8 mouse cellular contexts compared by ENCODE assay signal in genomic region chr12:103643336-103643735, GRCm38 (mm10). TPM values are rescaled to one million over a fixed set of nuclear protein-coding genes. Genes with fewer than 3 reads are reported as not detected.
A peak's percentile ranks its signal among the peaks of the same experiment; 100 is the strongest.
DNase-seq lines count a peak whose midpoint lies in the region; ATAC-seq lines count a peak whose summit lies in the region.
"Had no signal": no experiment of that assay in that cellular context is flagged by ENCODE, and none has a peak within 500 bp of the region (broad histone marks: within the 10 kb centered on the region; RNA-seq: fewer than 3 reads in every experiment).

No protein-coding gene starts in this region.

- no peaks in the 10 kb centered on the region for H3K36me3 ChIP-seq in forebrain, embryonic 15.5 days
- no peaks in the 10 kb centered on the region for H3K36me3 ChIP-seq in midbrain, embryonic 16.5 days (ENCODE audit: control insufficient read depth, insufficient read depth, low read length)
- H3K36me3 ChIP-seq: lung, embryonic 15.5 days had no signal

- H3K9me3 ChIP-seq in forebrain, embryonic 15.5 days, result no peaks in the 10 kb centered on the region
- H3K9me3 ChIP-seq in midbrain, embryonic 16.5 days (replicated peaks; ENCODE audit: control insufficient read depth, low read length, poor library complexity, severe bottlenecking), result no peaks in the 10 kb centered on the region
- H3K9me3 ChIP-seq: lung, embryonic 15.5 days had no signal

- 0% methylated on average over 2 of the region's 2 CpGs for WGBS in forebrain, embryonic 15.5 days
- WGBS in midbrain, embryonic 16.5 days, result 1% methylated on average over 2 of the region's 2 CpGs

- no peak overlapping the region for H3K9ac ChIP-seq in forebrain, embryonic 15.5 days (replicated peaks)
- H3K9ac ChIP-seq in midbrain, embryonic 16.5 days (ENCODE audit: low read depth, low read length), result no peak overlapping the region
- H3K9ac ChIP-seq: lung, embryonic 15.5 days had no signal

- no peak overlapping the region for H3K4me2 ChIP-seq in forebrain, embryonic 15.5 days (replicated peaks)
- no peak overlapping the region for H3K4me2 ChIP-seq in midbrain, embryonic 16.5 days (ENCODE audit: low read length)
- H3K4me2 ChIP-seq: lung, embryonic 15.5 days had no signal

- H3K27ac ChIP-seq in forebrain, embryonic 15.5 days (replicated peaks), result no peak overlapping the region
- H3K27ac ChIP-seq in midbrain, embryonic 16.5 days (ENCODE audit: low read length), result no peak overlapping the region
- H3K27ac ChIP-seq: lung, embryonic 15.5 days had no signal

- no peak overlapping the region for H3K4me3 ChIP-seq in forebrain, embryonic 15.5 days
- no peak overlapping the region for H3K4me3 ChIP-seq in midbrain, embryonic 16.5 days (ENCODE audit: low read depth, low read length)
- H3K4me3 ChIP-seq: lung, embryonic 15.5 days had no signal

- no peaks in the 10 kb centered on the region for H3K27me3 ChIP-seq in forebrain, embryonic 15.5 days
- H3K27me3 ChIP-seq in midbrain, embryonic 16.5 days (ENCODE audit: control insufficient read depth, insufficient read depth, low read depth, low read length), result no peaks in the 10 kb centered on the region
- H3K27me3 ChIP-seq: lung, embryonic 15.5 days had no signal

- no peaks in the 10 kb centered on the region for H3K4me1 ChIP-seq in forebrain, embryonic 15.5 days
- H3K4me1 ChIP-seq in midbrain, embryonic 16.5 days (ENCODE audit: control insufficient read depth, insufficient read depth, low read length), result no peaks in the 10 kb centered on the region
- H3K4me1 ChIP-seq: lung, embryonic 15.5 days had no signal

- ATAC-seq in forebrain, embryonic 15.5 days (replicated peaks), result peak; percentile 63; the same call in 1 of the 2 replicates
- peak; percentile 80 for ATAC-seq in midbrain, embryonic 16.5 days

- peak; percentile 78 for DNase-seq in NIH3T3 (ENCODE audit: low read depth)
- DNase-seq in c-Kit-negative CD71-positive TER-119-positive erythroid progenitor cells, embryonic 14.5 days (ENCODE audit: low read depth, low spot score), result peak; percentile 17
- DNase-seq in kidney, adult 11 months, result peak; percentile 53
- DNase-seq in left cerebral cortex, postnatal 25 days (ENCODE audit: low spot score in 2 of 2), result peak; percentile 77 to 80
- DNase-seq in spleen, postnatal 4 days (ENCODE audit: low spot score in 2 of 2), result peak; percentile 48 to 86

- intact Hi-C loops in left cerebral cortex, postnatal 25 days (cut with DNase I), result loop anchor here (5.0 kb wide), 3 partner anchors 101 to 211 kb away; partner anchors contain the start of gene Ifi27

RNA-seq across cellular contexts. Expression of gene Serpina10, which starts 12.1 kb away (rescaled TPM):
- 0.05 TPM in 1 of 2 replicates, not detected in the other for polyA plus RNA-seq in forebrain, embryonic 15.5 days (2015; fragmentation: Nextera tagmentation; extraction: Ambion mirVana)
- not detected for total RNA-seq in left cerebral cortex, postnatal 25 days (2021)
- not detected in 2 replicates for polyA plus RNA-seq in midbrain, embryonic 16.5 days (2015; fragmentation: Nextera tagmentation; extraction: Ambion mirVana)

RNA-seq across cellular contexts. Expression of gene Serpina6, which starts 13.7 kb away (rescaled TPM):
- 0.49 TPM in 1 of 2 replicates, not detected in the other for polyA plus RNA-seq in forebrain, embryonic 15.5 days (2015; fragmentation: Nextera tagmentation; extraction: Ambion mirVana)
- total RNA-seq in left cerebral cortex, postnatal 25 days (2021), result not detected
- polyA plus RNA-seq in midbrain, embryonic 16.5 days (2015; fragmentation: Nextera tagmentation; extraction: Ambion mirVana), result not detected in 2 replicates

RNA-seq across cellular contexts. Expression of gene Serpina16, which starts 32.6 kb away (rescaled TPM):
- polyA plus RNA-seq in forebrain, embryonic 15.5 days (2015; fragmentation: Nextera tagmentation; extraction: Ambion mirVana), result not detected in 2 replicates
- total RNA-seq in left cerebral cortex, postnatal 25 days (2021), result not detected
- not detected in 2 replicates for polyA plus RNA-seq in midbrain, embryonic 16.5 days (2015; fragmentation: Nextera tagmentation; extraction: Ambion mirVana)
- polyA plus RNA-seq: lung, embryonic 15.5 days had no signal

RNA-seq across cellular contexts. Expression of gene Serpina1f, which starts 52.0 kb away (rescaled TPM):
- polyA plus RNA-seq in forebrain, embryonic 15.5 days (2015; fragmentation: Nextera tagmentation; extraction: Ambion mirVana), result not detected in 2 replicates
- not detected for total RNA-seq in left cerebral cortex, postnatal 25 days (2021)
- polyA plus RNA-seq in midbrain, embryonic 16.5 days (2015; fragmentation: Nextera tagmentation; extraction: Ambion mirVana), result not detected in 2 replicates
- polyA plus RNA-seq: lung, embryonic 15.5 days had no signal

Comparison
In these comparisons a context has a peak if more than half of its experiments do, and no peak if none do; other contexts are left out.
1. DNase-seq: peak in every context shown above with its lines; median percentile 78 in left cerebral cortex, postnatal 25 days; 78 in NIH3T3; 67 in spleen, postnatal 4 days; 53 in kidney, adult 11 months; 17 in c-Kit-negative CD71-positive TER-119-positive erythroid progenitor cells, embryonic 14.5 days.